Mouse (Mus musculus) thymus, postnatal 36 days (tissue): ENCODE results near the gene Gper1.

ENCODE experiments used
- DNase-seq, 2 experiments: peaks; one replicate each; pipeline ENCODE4 v3.0.0; 2022; ENCODE audit warnings: mixed read lengths in 2 of 2

Gper1 gene

GRCm38 (mm10) chr5:139448025-139448424, 25.1 kb downstream of the Gper1 start:
- DNase-seq, result no peak

- peak; percentile 32 to 64 for DNase-seq
These were observed 26.3 kb downstream of the Gper1 start for GRCm38 (mm10) chr5:139449161-139449791.

- no peak for DNase-seq
These were observed 27.0 kb downstream of the Gper1 start for GRCm38 (mm10) chr5:139449926-139450325.

DNA sequence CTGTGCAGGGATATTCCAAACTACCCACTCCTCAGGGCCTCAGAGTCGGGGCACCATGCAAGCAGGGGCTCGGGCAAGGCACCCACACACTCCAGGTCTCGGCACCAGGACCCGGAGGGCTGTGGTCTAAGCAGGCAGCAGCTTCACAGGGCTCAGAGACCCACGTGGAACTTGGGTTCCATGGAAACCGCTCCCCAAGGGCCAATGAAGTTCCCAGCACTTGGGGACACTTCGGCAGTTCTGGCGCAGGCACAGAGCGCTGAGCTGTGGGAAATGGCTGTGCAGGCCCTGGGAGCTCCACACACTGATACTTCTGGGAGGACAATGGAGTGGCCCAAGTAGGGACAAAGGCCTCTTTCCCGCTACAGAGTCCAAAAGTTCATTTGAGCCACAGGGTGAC, 30.1 kb downstream of the Gper1 start:
- no peak for DNase-seq

- no peak for DNase-seq
These were observed 32.2 kb downstream of the Gper1 start for GRCm38 (mm10) chr5:139455166-139455565.

DNA sequence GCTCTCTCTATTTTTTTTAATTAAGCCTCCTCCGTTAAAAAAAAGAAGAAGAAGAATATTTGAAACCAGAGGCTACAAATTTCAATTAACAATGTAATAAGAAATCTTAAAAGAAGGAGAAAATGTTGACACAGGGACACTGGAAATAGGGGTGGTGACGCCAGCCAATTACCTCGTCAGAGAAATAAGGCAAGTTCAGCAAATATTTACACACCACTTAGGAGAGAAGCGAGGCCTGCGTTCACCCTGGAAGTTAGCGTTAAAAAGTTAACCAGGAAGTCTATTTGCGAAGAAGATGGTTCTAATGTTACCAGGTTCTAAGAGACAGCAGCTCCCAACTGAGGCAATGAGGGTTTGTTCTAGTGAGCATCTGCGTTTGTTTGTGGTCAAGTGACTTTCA, 34.3 kb downstream of the Gper1 start:
- no peak for DNase-seq

DNA sequence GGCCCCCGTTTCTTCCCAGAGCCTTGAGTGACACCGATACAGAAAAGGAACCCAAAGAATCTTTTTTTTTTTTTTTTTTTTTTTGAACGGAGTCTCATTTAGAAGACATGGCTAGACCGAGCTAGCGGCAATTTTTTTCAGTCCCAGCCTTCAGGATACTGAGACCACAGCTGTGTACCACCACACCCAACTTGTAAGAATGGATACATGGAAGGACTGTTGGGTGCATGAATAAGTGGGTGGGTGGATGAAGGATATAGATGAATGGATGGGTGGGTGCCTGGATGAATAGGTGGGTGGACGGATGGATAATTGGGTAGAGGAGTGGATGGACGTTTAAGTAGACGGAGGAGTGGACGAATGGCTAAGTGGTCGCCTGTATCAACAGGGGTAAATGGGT, 37.0 kb downstream of the Gper1 start:
- DNase-seq, result no peak

GRCm38 (mm10) chr5:139460384-139461067, 37.6 kb downstream of the Gper1 start, which contains the start of gene 3110082I17Rik:
TSS of gene 3110082I17Rik (minus strand) at chr5:139460527.
- peak; percentile 96 for DNase-seq

GRCm38 (mm10) chr5:139464874-139465273, 41.9 kb downstream of the Gper1 start:
- no peak for DNase-seq

DNA sequence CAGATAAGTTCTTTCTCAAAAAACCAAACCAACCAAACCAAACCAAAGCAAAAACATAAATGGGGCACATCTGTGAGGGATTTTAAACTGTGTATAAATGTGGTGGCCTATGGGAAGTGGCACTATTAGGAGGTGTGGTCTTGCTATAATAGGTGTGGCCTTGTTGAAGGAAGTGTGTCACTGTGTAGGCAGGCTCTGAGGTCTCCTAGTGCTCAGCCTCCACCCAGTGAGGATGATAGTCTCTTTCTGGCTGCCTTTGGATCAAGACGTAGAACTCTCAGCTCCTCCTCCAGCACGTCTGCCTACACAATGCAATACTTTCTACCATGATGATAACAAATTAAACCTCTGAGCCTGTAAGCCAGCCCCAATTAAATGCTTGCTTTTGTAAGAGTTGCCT, 43.4 kb downstream of the Gper1 start:
- DNase-seq, result no peak

- no peak for DNase-seq
These were observed 43.9 kb downstream of the Gper1 start for GRCm38 (mm10) chr5:139466801-139467200.

GRCm38 (mm10) chr5:139467998-139468397, 45.0 kb downstream of the Gper1 start:
- DNase-seq, result no peak

GRCm38 (mm10) chr5:139474741-139475140, 51.8 kb downstream of the Gper1 start:
- no peak for DNase-seq
